23 mouse cellular contexts compared by ENCODE assay signal in the genomic region with DNA sequence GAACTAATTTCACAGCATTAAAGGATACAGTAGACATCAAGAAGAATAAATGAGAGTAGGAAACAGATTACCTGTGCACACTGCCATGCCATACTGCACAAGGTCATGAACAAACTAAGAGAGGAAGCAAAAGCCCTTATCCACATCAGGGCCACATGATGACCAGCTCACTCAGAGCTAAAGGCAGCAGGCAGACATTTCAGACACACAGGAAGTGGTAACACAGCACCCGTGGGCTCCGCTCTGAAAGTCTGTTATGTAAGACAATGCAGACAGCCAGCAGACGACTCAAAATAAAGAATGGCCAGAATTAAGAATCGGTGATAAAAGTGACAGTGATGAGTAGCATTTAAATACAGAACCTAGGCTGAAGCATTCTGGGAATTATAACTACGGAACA. TPM values are rescaled to one million over a fixed set of nuclear protein-coding genes. Genes with fewer than 3 reads are reported as not detected.
A peak's percentile ranks its signal among the peaks of the same experiment; 100 is the strongest.
DNase-seq lines count a peak whose midpoint lies in the region; ATAC-seq lines count a peak whose summit lies in the region.
"Had no signal": no experiment of that assay in that cellular context is flagged by ENCODE, and none has a peak within 500 bp of the region (broad histone marks: within the 10 kb centered on the region; RNA-seq: fewer than 3 reads in every experiment).

No protein-coding gene starts in this region.

- no peak overlapping the region for H3K27ac ChIP-seq in forebrain, embryonic 13.5 days
- H3K27ac ChIP-seq: embryonic facial prominence, embryonic 12.5 days; forebrain, embryonic 10.5 days; heart, embryonic 15.5 days; kidney, postnatal 0 days; limb, embryonic 12.5 days had no signal

- H3K4me2 ChIP-seq in forebrain, embryonic 13.5 days, result no peak overlapping the region
- H3K4me2 ChIP-seq: embryonic facial prominence, embryonic 12.5 days; heart, embryonic 15.5 days; limb, embryonic 12.5 days had no signal

- H3K9ac ChIP-seq in forebrain, embryonic 13.5 days, result no peak overlapping the region
- H3K9ac ChIP-seq: embryonic facial prominence, embryonic 12.5 days; heart, embryonic 15.5 days; limb, embryonic 12.5 days had no signal

- peaks cover 6% of the 10 kb centered on the region for H3K4me1 ChIP-seq in megakaryocyte, embryonic 14.5 days
- H3K4me1 ChIP-seq in forebrain, embryonic 13.5 days, result no peaks in the 10 kb centered on the region
- H3K4me1 ChIP-seq: embryonic facial prominence, embryonic 12.5 days; forebrain, embryonic 10.5 days; heart, embryonic 15.5 days; limb, embryonic 12.5 days had no signal

- peak; percentile 13 to 28 for DNase-seq in left cerebral cortex, postnatal 25 days (ENCODE audit: low spot score in 2 of 2)
- DNase-seq in left cerebral cortex, adult 11 months (ENCODE audit: low spot score), result no peak
- peak; percentile 23 for DNase-seq in A20 (ENCODE audit: low read depth, low spot score)
- DNase-seq in heart, adult 9 months (ENCODE audit: low spot score in 2 of 2), result no peak
- no peak for DNase-seq in yolk sac, embryonic 10.5 days (ENCODE audit: low spot score)
- DNase-seq: cerebellum, adult 11 months; cerebellum, postnatal 25 days; layer of hippocampus, postnatal 36 days had no signal

- ATAC-seq in activated CD4-positive, CD25-positive, alpha-beta regulatory T cell, adult 4 months, result peak; percentile 63
- ATAC-seq in forebrain, embryonic 13.5 days, result no peak
- ATAC-seq: intestine, postnatal 0 days had no signal

- no peaks in the 10 kb centered on the region for H3K36me3 ChIP-seq in megakaryocyte, embryonic 14.5 days (replicated peaks; ENCODE audit: low read length)
- no peaks in the 10 kb centered on the region for H3K36me3 ChIP-seq in forebrain, embryonic 13.5 days (ENCODE audit: poor library complexity, severe bottlenecking)
- H3K36me3 ChIP-seq: embryonic facial prominence, embryonic 12.5 days; forebrain, embryonic 10.5 days; heart, embryonic 15.5 days; limb, embryonic 12.5 days had no signal

- WGBS in forebrain, embryonic 13.5 days, result 85% methylated on average over 5 of the region's 5 CpGs

- no peaks in the 10 kb centered on the region for H3K9me3 ChIP-seq in megakaryocyte, embryonic 14.5 days
- H3K9me3 ChIP-seq in forebrain, embryonic 13.5 days (replicated peaks), result no peaks in the 10 kb centered on the region
- H3K9me3 ChIP-seq: embryonic facial prominence, embryonic 12.5 days; forebrain, embryonic 10.5 days; heart, embryonic 15.5 days; limb, embryonic 12.5 days had no signal

- peak overlapping the region; percentile 9 for H3K4me3 ChIP-seq in megakaryocyte, embryonic 14.5 days (replicated peaks)
- H3K4me3 ChIP-seq in forebrain, embryonic 13.5 days, result no peak overlapping the region
- H3K4me3 ChIP-seq: embryonic facial prominence, embryonic 12.5 days; forebrain, embryonic 10.5 days; heart, embryonic 15.5 days; limb, embryonic 12.5 days had no signal

- no peaks in the 10 kb centered on the region for H3K27me3 ChIP-seq in megakaryocyte, embryonic 14.5 days (replicated peaks)
- H3K27me3 ChIP-seq in forebrain, embryonic 13.5 days, result no peaks in the 10 kb centered on the region
- H3K27me3 ChIP-seq: CH12.LX; embryonic facial prominence, embryonic 12.5 days; heart, embryonic 15.5 days; limb, embryonic 12.5 days had no signal

- intact Hi-C loops in left cerebral cortex, postnatal 25 days (cut with DNase I), result no loop called here

RNA-seq across cellular contexts. Expression of a gene that starts 18.1 kb away (rescaled TPM):
- not detected for total RNA-seq in left cerebral cortex, postnatal 25 days (2021)
- polyA plus RNA-seq in activated CD4-positive, CD25-positive, alpha-beta regulatory T cell, adult 4 months (2017; shearing (Covaris generic)), result not detected
- polyA plus RNA-seq in megakaryocyte, embryonic 14.5 days (2012; ENCODE audit: insufficient read depth, low replicate concordance), result not detected in 2 replicates
- polyA plus RNA-seq in forebrain, embryonic 13.5 days (2015; fragmentation: Nextera tagmentation; extraction: Ambion mirVana), result not detected in 2 replicates
- total RNA-seq: CH12.LX; layer of hippocampus, postnatal 36 days had no signal
- polyA plus RNA-seq: embryonic facial prominence, embryonic 12.5 days; forebrain, embryonic 10.5 days; gonadal fat pad, adult 2 months; heart, embryonic 15.5 days; hindbrain, embryonic 11.5 days; intestine, postnatal 0 days; kidney, postnatal 0 days; limb, embryonic 12.5 days; liver, embryonic 16.5 days; small intestine, adult 2 months; stomach, embryonic 16.5 days had no signal

RNA-seq across cellular contexts. Expression of a gene that starts 46.8 kb away (rescaled TPM):
- total RNA-seq in left cerebral cortex, postnatal 25 days (2021), result 1 to 10 TPM; 2.8 to 2.9 TPM
- 10 to 100 TPM; 24.2 to 29.1 TPM for polyA plus RNA-seq in activated CD4-positive, CD25-positive, alpha-beta regulatory T cell, adult 4 months (2017; shearing (Covaris generic))
- polyA plus RNA-seq in megakaryocyte, embryonic 14.5 days (2012; ENCODE audit: insufficient read depth, low replicate concordance), result 0.49 and 0.83 TPM in 2 replicates
- 1.1 and 1.2 TPM in 2 replicates for polyA plus RNA-seq in forebrain, embryonic 13.5 days (2015; fragmentation: Nextera tagmentation; extraction: Ambion mirVana)

RNA-seq across cellular contexts. Expression of a gene that starts 51.3 kb away (rescaled TPM):
- not detected for total RNA-seq in left cerebral cortex, postnatal 25 days (2021)
- polyA plus RNA-seq in activated CD4-positive, CD25-positive, alpha-beta regulatory T cell, adult 4 months (2017; shearing (Covaris generic)), result not detected
- polyA plus RNA-seq in megakaryocyte, embryonic 14.5 days (2012; ENCODE audit: insufficient read depth, low replicate concordance), result not detected in 2 replicates
- not detected in 2 replicates for polyA plus RNA-seq in forebrain, embryonic 13.5 days (2015; fragmentation: Nextera tagmentation; extraction: Ambion mirVana)
- total RNA-seq: CH12.LX had no signal
- polyA plus RNA-seq: embryonic facial prominence, embryonic 12.5 days; forebrain, embryonic 10.5 days; heart, embryonic 15.5 days; hindbrain, embryonic 11.5 days; intestine, postnatal 0 days; kidney, postnatal 0 days; limb, embryonic 12.5 days; liver, embryonic 16.5 days; small intestine, adult 2 months; stomach, embryonic 16.5 days had no signal

Comparison
In these comparisons a context has a peak if more than half of its experiments do, and no peak if none do; other contexts are left out.
1. DNase-seq: peak in left cerebral cortex, postnatal 25 days (2 of 2) and A20 (single experiment); none in left cerebral cortex, adult 11 months (single experiment), heart, adult 9 months (0 of 2) and yolk sac, embryonic 10.5 days (single experiment).
2. RNA of a gene that starts 46.8 kb away (polyA plus RNA-seq): 24.2 to 29.1 TPM in activated CD4-positive, CD25-positive, alpha-beta regulatory T cell, adult 4 months; 1.1 to 1.2 TPM in forebrain, embryonic 13.5 days and 0.49 to 0.83 TPM in megakaryocyte, embryonic 14.5 days; every median in the first group is over 10 times any median in the second.